Mouse (Mus musculus) MEL (cell line): ENCODE results near the gene Grik4. TPM values are rescaled to one million over a fixed set of nuclear protein-coding genes. Genes with fewer than 3 reads are reported as not detected.

Experiments used
- DNase-seq: peaks from one replicate; pipeline ENCODE4 v3.0.0; 2011; ENCODE audit warnings: low read depth, low spot score
- H3K27ac ChIP-seq: 2 replicates; pipeline ENCODE4 v1.5.1; 2012; ENCODE audit warnings: low read depth, mild to moderate bottlenecking, control low read depth, low read length, moderate library complexity; ENCODE audit not compliant: control insufficient read depth
- H3K27me3 ChIP-seq, 2 experiments: fragments of 150-350 bp in 1 of 2; sonication (generic) in 1 of 2; 2 replicates each; pipeline ENCODE4 v1.6.1; 2012; ENCODE audit warnings: low read length in 2 of 2, mild to moderate bottlenecking in 2 of 2, improper control_type of control experiment in 1 of 2, moderate library complexity in 1 of 2; ENCODE audit not compliant: insufficient read depth in 2 of 2, control insufficient read depth in 1 of 2
- H3K36me3 ChIP-seq, 2 experiments: 2 replicates each; pipeline ENCODE4 v1.6.1; 2012 to 2014; ENCODE audit warnings: low read length in 2 of 2, improper control_type of control experiment in 1 of 2, inconsistent platforms in 1 of 2, mild to moderate bottlenecking in 1 of 2; ENCODE audit not compliant: insufficient read depth in 2 of 2, control insufficient read depth in 1 of 2
- H3K4me1 ChIP-seq, 2 experiments: fragments of 150-350 bp in 1 of 2; sonication (generic) in 1 of 2; 2 replicates each; pipeline ENCODE4 v1.6.1; 2012; ENCODE audit warnings: low read length in 2 of 2, improper control_type of control experiment in 1 of 2, mild to moderate bottlenecking in 1 of 2; ENCODE audit not compliant: insufficient read depth in 2 of 2, control insufficient read depth in 1 of 2
- H3K4me3 ChIP-seq, 2 experiments: fragments of 150-350 bp in 1 of 2; sonication (generic) in 1 of 2; 2 replicates each; pipeline ENCODE4 v1.5.1; 2012; ENCODE audit warnings: low read depth in 2 of 2, low read length in 2 of 2, mild to moderate bottlenecking in 2 of 2, moderate library complexity in 2 of 2, control low read depth in 1 of 2, improper control_type of control experiment in 1 of 2; ENCODE audit not compliant: control insufficient read depth in 1 of 2, insufficient read depth in 1 of 2
- H3K79me2 ChIP-seq: 2 replicates; pipeline ENCODE4 v1.6.1; 2012; ENCODE audit warnings: mild to moderate bottlenecking, low read length, moderate library complexity; ENCODE audit not compliant: control insufficient read depth, poor library complexity, insufficient read depth
- H3K9ac ChIP-seq: 2 replicates; pipeline ENCODE4 v1.6.1; 2012; ENCODE audit warnings: low read depth, mild to moderate bottlenecking, control low read depth, low read length, moderate library complexity; ENCODE audit not compliant: control insufficient read depth, poor library complexity, severe bottlenecking
- H3K9me3 ChIP-seq: fragments of 150-350 bp; sonication (generic); replicated peaks from 2 replicates; pipeline ENCODE4 v1.6.1; 2012; ENCODE audit warnings: mild to moderate bottlenecking, low read length, improper control_type of control experiment, moderate library complexity; ENCODE audit not compliant: insufficient read depth
- CHD1 ChIP-seq: IDR thresholded peaks from 2 replicates; pipeline ENCODE4 v1.6.1; 2012; ENCODE audit warnings: low read depth, mild to moderate bottlenecking, inconsistent platforms, low read length, improper control_type of control experiment
- CHD2 ChIP-seq: IDR thresholded peaks from 2 replicates; pipeline ENCODE4 v1.6.1; 2011; ENCODE audit warnings: low read length, improper control_type of control experiment
- ELF1 ChIP-seq: IDR thresholded peaks from 2 replicates; pipeline ENCODE4 v1.6.1; 2014; ENCODE audit warnings: low read depth, mild to moderate bottlenecking, inconsistent platforms, low read length, improper control_type of control experiment, moderate library complexity
- EP300 ChIP-seq, 2 experiments: IDR thresholded peaks; 2 replicates each; pipeline ENCODE4 v1.6.1; 2011; ENCODE audit warnings: improper control_type of control experiment in 2 of 2, low read length in 2 of 2, low read depth in 1 of 2, mild to moderate bottlenecking in 1 of 2
- GABPA ChIP-seq: IDR thresholded peaks from 2 replicates; pipeline ENCODE4 v1.6.1; 2012; ENCODE audit warnings: low read depth, mild to moderate bottlenecking, inconsistent platforms, low read length, improper control_type of control experiment, moderate library complexity
- GATA1 ChIP-seq: IDR thresholded peaks from 2 replicates; pipeline ENCODE4 v1.6.1; 2011; ENCODE audit warnings: low read depth, low read length, improper control_type of control experiment
- KAT2A ChIP-seq: conservative IDR thresholded peaks from 2 replicates; pipeline ENCODE4 v1.6.1; 2012; ENCODE audit warnings: low read depth, low read length, improper control_type of control experiment, inconsistent platforms
- MAFK ChIP-seq: IDR thresholded peaks from 2 replicates; pipeline ENCODE4 v1.6.1; 2011; ENCODE audit warnings: low read depth, mild to moderate bottlenecking, low read length, improper control_type of control experiment, borderline replicate concordance
- MAZ ChIP-seq: IDR thresholded peaks from 2 replicates; pipeline ENCODE4 v1.6.1; 2012; ENCODE audit warnings: low read depth, mild to moderate bottlenecking, inconsistent platforms, low read length, improper control_type of control experiment
- MEF2A ChIP-seq: IDR thresholded peaks from 2 replicates; pipeline ENCODE4 v1.6.1; 2014; ENCODE audit warnings: low read depth, mild to moderate bottlenecking, inconsistent platforms, low read length, improper control_type of control experiment; ENCODE audit not compliant: poor library complexity, insufficient replicate concordance, severe bottlenecking; ENCODE audit errors: extremely low read depth
- MXI1 ChIP-seq: IDR thresholded peaks from 2 replicates; pipeline ENCODE4 v1.6.1; 2011; ENCODE audit warnings: mild to moderate bottlenecking, low read depth, low read length, improper control_type of control experiment
- MYC ChIP-seq: IDR thresholded peaks from 2 replicates; pipeline ENCODE4 v1.6.1; 2011; ENCODE audit warnings: low read depth, mild to moderate bottlenecking, low read length, improper control_type of control experiment, moderate library complexity
- NELFE ChIP-seq: IDR thresholded peaks from 2 replicates; pipeline ENCODE4 v1.6.1; 2011; ENCODE audit warnings: low read depth, low read length, improper control_type of control experiment
- POLR2AphosphoS2 ChIP-seq: IDR thresholded peaks from 2 replicates; pipeline ENCODE4 v1.6.1; 2011; ENCODE audit warnings: low read length, improper control_type of control experiment
- POLR2AphosphoS5 ChIP-seq: IDR thresholded peaks from 2 replicates; pipeline ENCODE4 v1.6.1; 2012; ENCODE audit warnings: low read depth, borderline replicate concordance, mild to moderate bottlenecking, inconsistent platforms, low read length, moderate library complexity, mixed read lengths
- RAD21 ChIP-seq: IDR thresholded peaks from 2 replicates; pipeline ENCODE4 v1.6.1; 2011; ENCODE audit warnings: mild to moderate bottlenecking, low read depth, low read length, improper control_type of control experiment
- RCOR1 ChIP-seq: IDR thresholded peaks from 2 replicates; pipeline ENCODE4 v1.6.1; 2012; ENCODE audit warnings: low read depth, mild to moderate bottlenecking, inconsistent platforms, low read length, improper control_type of control experiment
- SIN3A ChIP-seq: IDR thresholded peaks from 2 replicates; pipeline ENCODE4 v1.6.1; 2012; ENCODE audit warnings: low read length, improper control_type of control experiment, inconsistent platforms
- TBP ChIP-seq: IDR thresholded peaks from 2 replicates; pipeline ENCODE4 v1.8.0; 2011; ENCODE audit warnings: low read depth, low read length, improper control_type of control experiment
- TCF12 ChIP-seq: IDR thresholded peaks from 2 replicates; pipeline ENCODE4 v1.6.1; 2014; ENCODE audit warnings: low read depth, mild to moderate bottlenecking, inconsistent platforms, low read length, improper control_type of control experiment, moderate library complexity
- USF1 ChIP-seq: IDR thresholded peaks from 2 replicates; pipeline ENCODE4 v1.6.1; 2014; ENCODE audit warnings: low read depth, mild to moderate bottlenecking, inconsistent platforms, low read length, improper control_type of control experiment, moderate library complexity
- USF2 ChIP-seq, 2 experiments: IDR thresholded peaks; 2 replicates each; pipeline ENCODE4 v1.6.1; 2011 to 2012; ENCODE audit warnings: improper control_type of control experiment in 2 of 2, low read length in 2 of 2, borderline replicate concordance in 1 of 2, inconsistent platforms in 1 of 2, low read depth in 1 of 2, mild to moderate bottlenecking in 1 of 2; ENCODE audit not compliant: insufficient read depth in 1 of 2
- ZC3H11A ChIP-seq: IDR thresholded peaks from 2 replicates; pipeline ENCODE4 v1.6.1; 2012; ENCODE audit warnings: low read depth, mild to moderate bottlenecking, inconsistent platforms, low read length, improper control_type of control experiment
- ZKSCAN1 ChIP-seq: IDR thresholded peaks from 2 replicates; pipeline ENCODE4 v1.6.1; 2012; ENCODE audit warnings: low read depth, mild to moderate bottlenecking, inconsistent platforms, low read length, improper control_type of control experiment, moderate library complexity
- polyA plus RNA-seq, 2 experiments: library from polyadenylated mRNA; stranded (reverse) in 1 of 2; unstranded in 1 of 2; fragments of >175 nt in 1 of 2; fragments of >200 nt in 1 of 2; gene quantifications; 2 replicates each; pipeline versions ENCODE4 v1.2.1 to v1.2.4; 2012; ENCODE audit warnings: low replicate concordance in 2 of 2, low read depth in 1 of 2; ENCODE audit not compliant: insufficient read length in 2 of 2, insufficient read depth in 1 of 2, missing spikeins in 1 of 2
- total RNA-seq: library from RNA; depleted of rRNA; stranded (reverse); fragments of 300-350 nt; gene quantifications from 2 replicates; pipeline ENCODE4 v1.2.3, GENCODE M21; 2012

The Grik4 gene
- total and polyA plus RNA-seq, 3 experiments, result 0.17 TPM; not detected in 2

DNA sequence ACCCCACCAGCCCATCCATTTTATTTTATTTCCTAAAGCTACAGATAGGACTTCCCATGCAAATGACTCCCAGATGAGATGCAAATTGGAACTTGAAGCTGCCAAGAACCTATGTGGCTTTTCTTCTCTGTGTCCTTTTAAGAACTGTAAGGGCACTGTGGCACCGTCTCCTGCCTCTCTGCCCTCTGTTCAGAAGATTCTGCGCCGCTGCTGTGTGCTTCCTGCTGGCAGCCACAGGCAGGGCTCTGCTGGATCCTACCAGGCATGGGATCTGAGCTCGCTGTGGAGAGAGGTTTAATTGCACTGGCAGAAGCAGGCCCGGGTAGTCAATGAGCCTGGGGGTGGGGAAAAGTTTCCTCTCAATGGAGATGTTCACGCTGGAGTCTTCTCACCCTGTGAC lies 215.8 kb downstream of the Grik4 start:
- no peak overlapping the region for H3K27ac ChIP-seq

DNA sequence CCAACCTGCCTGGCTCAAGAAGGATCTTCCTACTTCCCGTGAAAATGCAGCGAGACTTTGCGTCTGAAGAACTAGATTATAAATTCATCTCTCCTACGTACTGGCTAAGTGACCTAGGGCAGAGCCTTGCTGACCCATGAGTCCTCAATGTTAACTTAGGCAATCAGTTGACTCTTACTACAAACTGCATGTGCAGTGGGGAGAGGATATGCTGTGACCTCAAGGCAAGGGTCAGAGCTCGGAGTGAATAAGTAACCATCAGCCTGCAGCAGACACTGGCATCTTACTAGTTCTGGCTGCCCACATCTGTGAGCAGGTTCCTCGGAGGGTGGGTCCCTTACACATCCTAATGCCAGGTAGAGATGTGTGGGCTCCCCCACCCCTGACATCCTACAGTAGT lies 216.6 kb downstream of the Grik4 start:
- H3K79me2 ChIP-seq, result no peaks in the 10 kb centered on the region
- no peaks in the 10 kb centered on the region for H3K9me3 ChIP-seq
- no peaks in the 10 kb centered on the region for H3K4me1 ChIP-seq
- H3K27me3 ChIP-seq, result no peaks in the 10 kb centered on the region
- TF ChIP-seq ELF1 (no peak), RCOR1 (no peak), TBP (no peak), ZC3H11A (no peak), POLR2AphosphoS2 (no peak), GABPA (no peak), POLR2AphosphoS5 (no peak), MEF2A (no peak), MAZ (no peak), RAD21 (no peak), MYC (no peak), CHD1 (no peak), MAFK (no peak), CHD2 (no peak), GATA1 (no peak)
- no peak overlapping the region for H3K9ac ChIP-seq
- no peaks in the 10 kb centered on the region for H3K36me3 ChIP-seq
- H3K4me3 ChIP-seq, result no peak overlapping the region
- no peak for DNase-seq
- no peak overlapping the region for H3K27ac ChIP-seq

More for the DNA sequence above, 215.8 kb downstream of the Grik4 start:
- Histone ChIP-seq H3K4me1 (no peaks in the 10 kb centered on the region), H3K4me3 (no peak overlapping the region), H3K27me3 (no peaks in the 10 kb centered on the region), H3K79me2 (no peaks in the 10 kb centered on the region), H3K9me3 (no peaks in the 10 kb centered on the region), H3K9ac (no peak overlapping the region), H3K36me3 (no peaks in the 10 kb centered on the region)
- no peak for DNase-seq
- TF ChIP-seq ZKSCAN1 (no peak), POLR2AphosphoS5 (no peak), RCOR1 (no peak), MAZ (no peak), CHD1 (no peak), MXI1 (no peak), RAD21 (no peak), MEF2A (no peak), USF2 (IDR thresholded peaks at IDR 0.05; ENCODE audit: borderline replicate concordance in 1 of 2, insufficient read depth in 1 of 2, low read depth in 1 of 2, low read length in 2 of 2) (no peak), MAFK (no peak), TCF12 (no peak), GATA1 (no peak), NELFE (no peak), EP300 (IDR thresholded peaks at IDR 0.05; ENCODE audit: low read depth in 1 of 2, low read length in 2 of 2) (no peak), USF1 (no peak), KAT2A (no peak), SIN3A (no peak), GABPA (no peak)
